Mouse (Mus musculus): ENCODE data around the gene Rcsd1.

DNA sequence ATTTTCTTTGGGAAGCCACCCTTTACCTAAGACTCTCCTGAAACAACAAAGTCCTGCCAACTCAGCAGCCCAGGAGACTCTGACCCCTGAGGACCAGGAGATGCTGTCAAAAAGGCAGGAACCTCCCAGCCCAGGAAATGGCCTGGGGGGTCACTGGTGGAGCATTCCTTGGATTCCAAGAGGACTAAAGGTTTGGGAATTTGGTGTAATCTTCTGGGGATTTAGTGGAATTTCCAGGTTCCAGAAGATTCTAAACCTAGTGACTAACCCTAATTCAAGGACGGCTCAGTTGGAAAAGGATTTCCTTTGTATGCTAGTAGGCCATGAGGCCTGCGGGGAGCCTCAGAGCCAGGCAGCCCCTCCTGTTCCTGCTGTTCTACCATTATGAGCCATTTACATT lies 57.0 kb downstream of the Rcsd1 start:
- no peak for TF ChIP-seq POLR2A (IDR thresholded peaks at IDR 0.05; ENCODE audit: borderline replicate concordance, extremely low read depth, insufficient read depth, insufficient read length, poor library complexity, severe bottlenecking)
- no peak for TF ChIP-seq CTCF (IDR thresholded peaks at IDR 0.05; ENCODE audit: borderline replicate concordance, extremely low read depth, insufficient read depth, insufficient read length)
